ENCODE assay signal across 8 mouse cellular contexts in genomic region chr1:39762025-39762370, GRCm38 (mm10). TPM values are rescaled to one million over a fixed set of nuclear protein-coding genes. Genes with fewer than 3 reads are reported as not detected.
DNase-seq lines count a peak whose midpoint lies in the region; ATAC-seq and TF ChIP-seq lines count a peak whose summit lies in the region.

No protein-coding gene starts in this region.

- intact Hi-C loops in gastrocnemius, postnatal 14 days (cut with DNase I; ENCODE audit: low total_unique reads), result loop anchor here (10.0 kb wide), 1 partner anchor 143 kb away; the partner anchor contains the start of gene Map4k4

- H3K4me1 ChIP-seq in cortical plate, adult 2 months (ENCODE audit: control insufficient read depth, insufficient read depth, low read length), result 0 out of 2 replicates have a peak, but pooled peaks cover 2% of the 10 kb centered on the region
- H3K4me1 ChIP-seq in hindbrain, postnatal 0 days (ENCODE audit: insufficient read depth, low read length), result no peaks in the 10 kb centered on the region

- peak; percentile 89 for DNase-seq in R1 (ENCODE audit: low read depth, low spot score)
- peak; percentile 83 for DNase-seq in gastrocnemius, postnatal 14 days
- DNase-seq in hindbrain, postnatal 0 days (ENCODE audit: low spot score), result peak; percentile 92
- peak; percentile 72 to 84 for DNase-seq in left cerebral cortex, adult 18-20 months (ENCODE audit: low spot score in 2 of 2)
- peak; percentile 89 for DNase-seq in lung, postnatal 25 days (ENCODE audit: low spot score)
- DNase-seq in right cerebral cortex, adult 18-20 months, result peak; percentile 87
- peak; percentile 86 for DNase-seq in urinary bladder, postnatal 14 days (ENCODE audit: low spot score)

- H3K4me2 ChIP-seq in hindbrain, postnatal 0 days (ENCODE audit: low read depth, low read length), result peak overlapping the region; percentile 24

- ATAC-seq in hindbrain, postnatal 0 days, result peak; percentile 64

- WGBS in hindbrain, postnatal 0 days, result 2% methylated on average over 10 of the region's 10 CpGs

- no peak for TF ChIP-seq POLR2A in cortical plate, adult 2 months (IDR thresholded peaks at IDR 0.05; ENCODE audit: extremely low read depth, insufficient read depth, low read length)

- no peak overlapping the region for H3K4me3 ChIP-seq in cortical plate, adult 2 months (ENCODE audit: insufficient read depth, low read length)
- H3K4me3 ChIP-seq in hindbrain, postnatal 0 days (ENCODE audit: low read length), result no peak overlapping the region

- TF ChIP-seq CTCF in cortical plate, adult 2 months (IDR thresholded peaks at IDR 0.05; ENCODE audit: extremely low read depth, insufficient read depth, low read length), result no peak
- no peak for TF ChIP-seq CTCF in hindbrain, postnatal 0 days (IDR thresholded peaks at IDR 0.05; ENCODE audit: low read depth)

- H3K9ac ChIP-seq in hindbrain, postnatal 0 days (replicated peaks; ENCODE audit: low read length), result no peak overlapping the region

- no peaks in the 10 kb centered on the region for H3K36me3 ChIP-seq in hindbrain, postnatal 0 days (ENCODE audit: insufficient read depth, low read length)

- H3K27me3 ChIP-seq in hindbrain, postnatal 0 days (ENCODE audit: insufficient read depth, low read length), result no peaks in the 10 kb centered on the region

- H3K9me3 ChIP-seq in hindbrain, postnatal 0 days (ENCODE audit: low read length), result no peaks in the 10 kb centered on the region

- peak overlapping the region; percentile 20; the same call in 1 of the 2 replicates for H3K27ac ChIP-seq in cortical plate, adult 2 months (ENCODE audit: insufficient read depth, low read length)
- peak overlapping the region; percentile 57 for H3K27ac ChIP-seq in hindbrain, postnatal 0 days

RNA-seq across cellular contexts. Expression of gene Rfx8, which starts 41.2 kb away (rescaled TPM):
- polyA plus RNA-seq in cortical plate, adult 2 months (2012; rRNA removed), result 0.31 and 0.53 TPM in 2 replicates
- under 1 TPM; 0.10 to 0.18 TPM for total RNA-seq in gastrocnemius, postnatal 14 days (2021)
- total RNA-seq in hindbrain, postnatal 0 days (2014; rRNA removed), result 0.10 and 0.97 TPM in 2 replicates
- polyA plus RNA-seq in hindbrain, postnatal 0 days (2015; fragmentation: Nextera tagmentation; extraction: Ambion mirVana), result 0.39 and 0.68 TPM in 2 replicates
- total RNA-seq in left cerebral cortex, adult 18-20 months (2021), result under 1 TPM in 1 of 2 experiments, not detected in 1; 0.16 TPM

RNA-seq across cellular contexts. Expression of gene Gm3646, which starts 43.1 kb away (rescaled TPM):
- not detected in 2 replicates for polyA plus RNA-seq in cortical plate, adult 2 months (2012; rRNA removed)
- 1 to 10 TPM; 1.6 to 2.2 TPM for total RNA-seq in gastrocnemius, postnatal 14 days (2021)
- not detected in 2 replicates for total RNA-seq in hindbrain, postnatal 0 days (2014; rRNA removed)
- polyA plus RNA-seq in hindbrain, postnatal 0 days (2015; fragmentation: Nextera tagmentation; extraction: Ambion mirVana), result not detected in 2 replicates
- total RNA-seq in left cerebral cortex, adult 18-20 months (2021), result not detected
